Mouse (Mus musculus) CH12.LX (cell line): Measurements from ENCODE around the gene Tmtc1.

Experiments used
- CTCF ChIP-seq, 2 experiments: IDR thresholded peaks in 1 of 2; conservative IDR thresholded peaks in 1 of 2; 2 replicates each; pipeline ENCODE4 v1.5.1; 2011 to 2012; ENCODE audit warnings: low read depth in 2 of 2, low read length in 2 of 2, improper control_type of control experiment in 1 of 2, inconsistent platforms in 1 of 2, mild to moderate bottlenecking in 1 of 2, moderate library complexity in 1 of 2
- MEF2A ChIP-seq: IDR thresholded peaks from 2 replicates; pipeline ENCODE4 v1.6.1; 2014; ENCODE audit warnings: low read depth, mild to moderate bottlenecking, inconsistent platforms, low read length, improper control_type of control experiment, borderline replicate concordance
- MXI1 ChIP-seq: IDR thresholded peaks from 2 replicates; pipeline ENCODE4 v1.6.1; 2011; ENCODE audit warnings: mild to moderate bottlenecking, low read depth, low read length, improper control_type of control experiment
- PAX5 ChIP-seq: IDR thresholded peaks from 2 replicates; pipeline ENCODE4 v1.6.1; 2012; ENCODE audit warnings: low read length, inconsistent platforms, mixed read lengths
- POLR2A ChIP-seq: IDR thresholded peaks from 2 replicates; pipeline ENCODE4 v1.6.1; 2011; ENCODE audit warnings: low read depth, mild to moderate bottlenecking, improper control_type of control experiment, low read length
- TBP ChIP-seq: conservative IDR thresholded peaks from 2 replicates; pipeline ENCODE4 v1.6.1; 2011; ENCODE audit warnings: low read depth, low read length, improper control_type of control experiment
- TCF12 ChIP-seq: IDR thresholded peaks from 2 replicates; pipeline ENCODE4 v1.6.1; 2014; ENCODE audit warnings: low read depth, mild to moderate bottlenecking, inconsistent platforms, low read length, improper control_type of control experiment
- UBTF ChIP-seq: IDR thresholded peaks from 2 replicates; pipeline ENCODE4 v1.6.1; 2012; ENCODE audit warnings: low read depth, mild to moderate bottlenecking, inconsistent platforms, low read length, improper control_type of control experiment, moderate library complexity
- ZC3H11A ChIP-seq: IDR thresholded peaks from 2 replicates; pipeline ENCODE4 v1.6.1; 2012; ENCODE audit warnings: low read depth, mild to moderate bottlenecking, inconsistent platforms, low read length, improper control_type of control experiment

DNA sequence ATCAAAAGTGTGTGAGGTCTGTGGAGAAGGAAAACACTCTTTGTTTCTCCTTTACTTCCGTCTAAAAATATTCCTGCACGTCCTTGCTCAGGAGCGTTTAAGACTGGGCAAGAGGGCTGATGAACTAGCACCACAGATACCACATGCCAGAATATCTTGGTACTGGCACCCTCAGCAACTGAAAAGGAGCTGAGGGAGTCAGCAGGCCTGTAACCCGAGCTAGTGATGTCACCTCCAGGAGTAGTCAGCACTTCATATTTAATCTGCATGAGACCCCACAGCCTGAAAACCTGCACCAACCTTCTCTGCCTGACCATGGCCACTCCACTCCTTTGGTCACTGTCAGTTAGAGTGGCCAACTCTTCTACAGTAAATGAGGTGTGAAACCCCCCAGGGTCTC lies 5.1 kb downstream of the Tmtc1 start:
- no peak for TF ChIP-seq CTCF (conservative IDR thresholded peaks at IDR 0.05 in 1 of 2, IDR thresholded peaks at IDR 0.05 in 1 of 2; ENCODE audit: low read depth in 2 of 2, low read length in 2 of 2)
- no peak for TF ChIP-seq POLR2A
- TF ChIP-seq ZC3H11A = no peak
- no peak for TF ChIP-seq TCF12
- no peak for TF ChIP-seq TBP
- TF ChIP-seq MEF2A = no peak
- TF ChIP-seq MXI1 = no peak
- TF ChIP-seq UBTF = no peak
- no peak for TF ChIP-seq PAX5
